Mouse (Mus musculus) forebrain, postnatal 0 days (tissue): Measurements from ENCODE around the gene Slc18b1. TPM values are rescaled to one million over a fixed set of nuclear protein-coding genes. Genes with fewer than 3 reads are reported as not detected.

Experiments
- ATAC-seq: fragments of 200-750 bp; cut with Nextera tagmentation; 2 replicates; pipeline ENCODE4 v1.8.0; 2017; ENCODE audit warnings: mild to moderate bottlenecking, moderate library complexity
- DNase-seq: peaks from one replicate; pipeline ENCODE4 v3.0.0-alpha.2; 2015
- H3K27ac ChIP-seq: fragments of 300-500 bp; sonication (generic); 2 replicates; pipeline ENCODE4 v1.5.1; 2014; ENCODE audit warnings: low read depth, mild to moderate bottlenecking, antibody characterized with exemption, low read length, moderate library complexity, mixed read lengths
- H3K27me3 ChIP-seq: fragments of 300-500 bp; sonication (generic); 2 replicates; pipeline ENCODE4 v1.6.1; 2014; ENCODE audit warnings: mild to moderate bottlenecking, low read length, mixed read lengths; ENCODE audit not compliant: insufficient read depth
- H3K36me3 ChIP-seq: fragments of 300-500 bp; sonication (generic); 2 replicates; pipeline ENCODE4 v1.6.1; 2014; ENCODE audit warnings: mild to moderate bottlenecking, moderate library complexity; ENCODE audit not compliant: insufficient read depth
- H3K4me1 ChIP-seq: fragments of 300-500 bp; sonication (generic); 2 replicates; pipeline ENCODE4 v1.6.1; 2014; ENCODE audit warnings: antibody characterized with exemption; ENCODE audit not compliant: insufficient read depth
- H3K4me2 ChIP-seq: fragments of 300-500 bp; sonication (generic); 2 replicates; pipeline ENCODE4 v1.6.1; 2014; ENCODE audit warnings: low read depth, mild to moderate bottlenecking, moderate library complexity
- H3K4me3 ChIP-seq: fragments of 300-500 bp; sonication (generic); 2 replicates; pipeline ENCODE4 v1.5.1; 2014; ENCODE audit warnings: low read depth, low read length, mixed read lengths
- H3K9ac ChIP-seq: fragments of 300-500 bp; sonication (generic); 2 replicates; pipeline ENCODE4 v1.6.1; 2014; ENCODE audit warnings: mild to moderate bottlenecking
- H3K9me3 ChIP-seq: fragments of 300-500 bp; sonication (generic); 2 replicates; pipeline ENCODE4 v1.6.1; 2016; ENCODE audit warnings: low read length
- CTCF ChIP-seq: sonication (generic); IDR thresholded peaks from 2 replicates; pipeline ENCODE4 v1.5.1; 2016; ENCODE audit warnings: antibody characterized with exemption, control low read depth, low read depth
- WGBS: fragments of 180-500 bp; shearing (Covaris S2); extraction: QIAGEN DNeasy Blood & Tissue Kit; methylation state at CpG from one replicate; pipeline ENCODE4 v1.1.7; 2014; 5-methylcytosine and 5-hydroxymethylcytosine counted together
- polyA plus RNA-seq: library from polyadenylated mRNA; unstranded; fragments of >200 nt; fragmentation: Nextera tagmentation; extraction: Ambion mirVana; gene quantifications from 2 replicates; pipeline ENCODE4 v1.2.1, GENCODE M21; 2015
- total RNA-seq: library from RNA; depleted of rRNA; stranded (reverse); fragments of >200 nt; gene quantifications from 2 replicates; pipeline ENCODE4 v1.2.3, GENCODE M21; 2014

Gene Slc18b1
- total and polyA plus RNA-seq, 2 experiments from 2014 or later = 15.0 to 18.2 TPM

DNA sequence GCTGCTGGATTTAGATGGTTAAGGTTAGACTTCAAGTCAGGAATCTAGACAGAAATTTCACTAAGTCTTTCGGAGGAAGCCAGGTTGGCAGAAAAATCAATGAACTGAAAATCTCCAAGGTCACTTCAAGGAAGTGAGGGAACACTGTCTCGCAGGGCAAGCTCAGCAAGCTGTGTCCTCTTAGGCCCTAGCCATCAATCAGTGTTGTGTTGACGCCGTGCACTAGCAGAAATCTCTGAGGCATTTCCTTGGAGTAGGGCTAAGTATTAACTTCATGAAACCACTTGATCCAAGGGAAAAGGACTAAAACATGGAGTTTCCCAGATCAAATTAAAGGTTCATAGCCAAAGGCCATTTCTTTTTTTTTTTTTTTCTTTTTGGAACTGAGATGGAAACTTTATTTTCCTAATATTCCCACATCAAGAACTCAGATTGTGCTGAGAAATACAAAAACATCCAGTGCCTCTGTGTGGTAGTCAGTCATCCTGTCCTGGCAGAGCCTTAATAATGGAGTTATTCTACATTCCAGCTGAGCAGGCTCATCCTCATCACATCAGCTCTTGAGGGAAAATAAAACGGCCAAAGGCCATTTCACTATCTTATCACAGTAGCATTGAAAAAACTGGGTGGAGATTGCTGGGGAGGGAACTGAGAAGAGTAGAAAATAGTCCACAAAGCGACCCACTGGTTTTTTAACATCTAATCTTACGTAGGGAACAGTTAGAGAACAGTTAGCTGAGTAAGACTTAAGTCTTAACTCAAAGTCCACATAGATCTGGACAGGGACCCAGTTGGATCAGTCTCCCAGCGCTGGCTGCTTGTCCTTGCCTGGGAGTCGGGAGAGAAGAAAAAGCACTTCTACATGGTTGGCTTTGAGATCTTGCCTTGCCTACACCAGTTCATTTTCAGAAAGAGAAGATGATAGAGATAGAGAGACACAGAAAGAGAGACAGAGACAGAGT lies 39.5 kb downstream of the Slc18b1 start:
- DNase-seq (no peak), ATAC-seq (no peak)
- H3K9me3 ChIP-seq = no peaks in the 10 kb centered on the region
- H3K4me1 ChIP-seq = no peaks in the 10 kb centered on the region
- H3K4me2 ChIP-seq = no peak overlapping the region
- H3K27me3 ChIP-seq = no peaks in the 10 kb centered on the region
- H3K4me3 ChIP-seq = no peak overlapping the region
- no peaks in the 10 kb centered on the region for H3K36me3 ChIP-seq
- WGBS = 88% methylated on average over 9 of the region's 9 CpGs
- TF ChIP-seq CTCF = no peak
- H3K9ac ChIP-seq = no peak overlapping the region
- H3K27ac ChIP-seq = no peak overlapping the region

DNA sequence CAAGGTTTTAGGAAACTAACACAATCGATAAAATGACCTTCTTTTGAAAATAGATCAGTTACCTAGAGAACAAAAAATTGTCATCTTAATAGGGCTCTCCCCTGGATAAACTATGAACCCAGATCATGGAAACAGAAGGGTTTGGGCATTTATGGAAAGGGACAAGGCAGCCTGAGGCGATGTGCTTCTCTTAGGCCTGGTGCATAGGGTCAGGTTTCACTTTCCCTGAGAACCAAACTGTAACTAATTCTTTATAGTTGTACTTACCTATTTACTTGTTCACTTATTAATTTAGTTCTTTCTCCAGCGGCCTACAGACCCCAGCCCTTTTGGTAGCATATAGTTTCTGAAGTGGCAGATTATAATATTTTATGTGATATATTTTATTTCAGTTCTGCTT lies 40.3 kb downstream of the Slc18b1 start:
- Histone ChIP-seq H3K27me3 (no peaks in the 10 kb centered on the region), H3K9me3 (no peaks in the 10 kb centered on the region), H3K4me1 (no peaks in the 10 kb centered on the region), H3K27ac (no peak overlapping the region), H3K4me3 (no peak overlapping the region), H3K4me2 (no peak overlapping the region), H3K9ac (no peak overlapping the region), H3K36me3 (no peaks in the 10 kb centered on the region)
- no peak for TF ChIP-seq CTCF
- ATAC-seq (no peak), DNase-seq (no peak)
- WGBS = 83% methylated on average over 3 of the region's 3 CpGs

DNA sequence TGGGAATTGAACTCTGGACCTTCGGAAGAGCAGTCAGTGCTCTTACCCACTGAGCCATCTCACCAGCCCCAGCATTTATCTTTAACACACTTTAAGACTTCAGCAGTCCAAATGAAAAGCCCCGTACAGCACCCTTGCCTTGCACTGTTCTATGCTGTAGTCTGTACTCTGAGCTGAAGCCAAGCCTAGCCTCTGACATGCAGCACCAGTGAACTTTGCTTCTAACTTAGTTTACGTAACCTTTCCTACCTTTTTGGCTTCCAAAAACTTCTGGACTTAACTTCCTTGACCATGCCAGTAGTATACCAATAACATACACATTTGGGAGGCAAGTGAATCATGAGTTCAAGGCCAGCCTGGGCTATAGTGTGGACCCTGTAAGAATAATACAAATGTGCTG lies 42.1 kb downstream of the Slc18b1 start:
- 94% methylated on average over 3 of the region's 3 CpGs for WGBS
- Histone ChIP-seq H3K4me3 (no peak overlapping the region), H3K27ac (no peak overlapping the region), H3K4me1 (no peaks in the 10 kb centered on the region), H3K4me2 (no peak overlapping the region), H3K9me3 (no peaks in the 10 kb centered on the region), H3K36me3 (no peaks in the 10 kb centered on the region), H3K27me3 (no peaks in the 10 kb centered on the region), H3K9ac (no peak overlapping the region)
- no peak for ATAC-seq
- no peak for TF ChIP-seq CTCF
- no peak for DNase-seq

DNA sequence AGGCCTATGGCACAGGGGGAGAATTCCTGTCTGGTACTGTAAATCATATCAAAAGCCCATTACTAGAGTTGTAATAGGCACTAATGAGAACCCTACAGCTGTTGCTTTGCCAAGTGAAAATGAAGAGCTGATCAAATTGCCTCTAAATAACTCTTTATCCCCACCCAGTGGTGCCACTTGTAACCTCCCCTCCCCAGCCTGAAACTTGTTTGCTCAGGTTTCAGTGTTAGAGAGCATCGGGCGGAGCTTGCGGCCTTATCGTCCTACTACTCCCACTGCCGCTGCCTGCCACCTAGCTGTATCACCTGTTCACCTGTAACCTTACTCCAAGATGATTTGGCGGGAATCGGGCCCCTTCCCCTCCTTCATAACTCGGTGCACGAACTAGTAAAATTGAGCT lies 42.6 kb downstream of the Slc18b1 start:
- Histone ChIP-seq H3K27me3 (no peaks in the 10 kb centered on the region), H3K9ac (no peak overlapping the region), H3K4me1 (no peaks in the 10 kb centered on the region), H3K27ac (no peak overlapping the region), H3K4me2 (no peak overlapping the region), H3K9me3 (no peaks in the 10 kb centered on the region), H3K4me3 (no peak overlapping the region), H3K36me3 (no peaks in the 10 kb centered on the region)
- ATAC-seq (no peak), DNase-seq (no peak)
- 53% methylated on average over 9 of the region's 9 CpGs for WGBS
- TF ChIP-seq CTCF = no peak

DNA sequence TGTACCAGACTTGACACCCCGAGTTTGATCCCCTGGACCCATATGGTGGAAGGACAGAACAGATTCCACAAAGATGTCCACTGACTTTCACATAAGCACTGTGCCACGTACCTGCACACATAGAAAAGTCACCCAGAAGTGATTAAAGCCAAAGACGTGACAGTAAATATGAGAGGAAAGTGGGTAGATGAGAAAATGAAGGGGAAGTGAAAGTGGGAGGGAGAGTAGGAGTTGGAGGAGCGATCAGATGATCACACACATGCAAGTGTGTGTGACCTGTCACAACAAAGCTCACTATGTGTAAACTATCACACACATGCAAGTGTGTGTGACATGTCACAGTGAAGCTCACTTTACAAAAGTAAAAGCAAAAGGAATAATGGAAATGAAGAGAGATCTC lies 43.7 kb downstream of the Slc18b1 start:
- H3K4me2 ChIP-seq = no peak overlapping the region

DNA sequence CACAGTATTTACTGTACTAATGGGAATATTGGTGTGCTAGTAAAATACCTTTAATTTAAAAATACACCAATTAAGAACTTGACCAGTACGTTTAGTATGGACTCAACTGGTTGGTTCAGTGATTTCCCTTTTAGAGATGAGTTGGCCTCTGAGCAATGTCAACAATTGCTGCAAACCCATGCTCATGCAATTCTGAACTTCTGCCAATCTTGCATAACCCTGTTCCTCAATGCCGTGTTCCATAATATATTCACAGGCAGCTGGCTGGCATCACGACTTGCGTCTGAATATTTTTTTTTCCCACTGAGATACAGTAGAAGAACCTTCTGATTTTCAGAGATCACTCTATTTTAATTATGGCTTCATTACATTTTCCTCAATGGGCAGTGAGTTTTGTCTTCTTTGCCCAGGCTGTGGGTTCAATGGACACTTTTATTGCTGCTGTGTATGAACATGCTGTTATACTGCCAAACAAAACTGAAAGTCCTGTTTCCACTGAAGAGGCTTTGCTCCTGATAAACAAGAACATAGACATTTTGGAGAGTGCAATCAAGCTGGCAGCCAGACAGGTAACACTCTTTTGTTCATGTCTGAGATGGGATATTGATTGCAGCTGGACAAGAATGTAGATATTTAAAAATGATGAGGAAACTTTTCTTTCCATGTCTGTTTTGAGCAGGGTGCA lies 54.6 kb downstream of the Slc18b1 start, which contains the start of gene Vnn3:
Gene Vnn3, plus strand, starts transcription at position 235 of the 685 bp plus-strand sequence.
- Histone ChIP-seq H3K36me3 (no peaks in the 10 kb centered on the region), H3K4me1 (no peaks in the 10 kb centered on the region)
- 60% methylated on average over 4 of the region's 4 CpGs for WGBS

More for the DNA sequence above, 43.7 kb downstream of the Slc18b1 start:
- DNase-seq = no peak
- no peak overlapping the region for H3K27ac ChIP-seq
- no peaks in the 10 kb centered on the region for H3K4me1 ChIP-seq
- TF ChIP-seq CTCF = no peak
- H3K36me3 ChIP-seq = no peaks in the 10 kb centered on the region
- no peak overlapping the region for H3K9ac ChIP-seq
- ATAC-seq = no peak
- 82% methylated on average over 4 of the region's 4 CpGs for WGBS
- H3K27me3 ChIP-seq = no peaks in the 10 kb centered on the region
- no peak overlapping the region for H3K4me3 ChIP-seq
- no peaks in the 10 kb centered on the region for H3K9me3 ChIP-seq

DNA sequence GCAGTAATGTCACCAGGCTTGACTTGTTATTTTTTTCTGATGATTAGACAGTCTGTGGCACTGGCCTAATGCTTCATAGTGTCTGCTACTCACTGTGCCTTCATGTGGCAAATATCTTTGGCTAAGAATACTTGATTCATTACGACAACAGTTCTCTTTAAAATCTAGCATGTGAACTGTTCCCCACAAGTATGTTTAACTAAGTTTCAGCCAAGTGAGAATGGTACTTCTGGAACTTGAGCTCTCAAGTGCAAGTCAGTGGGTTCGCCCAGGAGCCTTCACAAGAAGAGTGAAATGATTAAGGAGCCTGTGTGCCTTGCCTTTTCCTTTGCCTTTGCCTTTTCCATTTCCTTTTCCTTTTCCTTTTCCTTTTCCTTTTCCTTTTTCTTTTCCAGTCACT lies 55.3 kb downstream of the Slc18b1 start:
- no peak for TF ChIP-seq CTCF
- no peaks in the 10 kb centered on the region for H3K9me3 ChIP-seq
- no peaks in the 10 kb centered on the region for H3K4me1 ChIP-seq
- H3K27me3 ChIP-seq = no peaks in the 10 kb centered on the region
- 86% methylated on average over 2 of the region's 2 CpGs for WGBS
- no peak overlapping the region for H3K27ac ChIP-seq
- no peaks in the 10 kb centered on the region for H3K36me3 ChIP-seq
- H3K9ac ChIP-seq = no peak overlapping the region
- DNase-seq (no peak), ATAC-seq (no peak)
- no peak overlapping the region for H3K4me2 ChIP-seq
- no peak overlapping the region for H3K4me3 ChIP-seq

More for the DNA sequence above, 54.6 kb downstream of the Slc18b1 start, which contains the start of gene Vnn3:
- ATAC-seq = no peak
- no peak within 1 kb of the TSS for H3K4me2 ChIP-seq
- no peaks in the 10 kb centered on the region for H3K9me3 ChIP-seq
- no peak within 1 kb of the TSS for H3K4me3 ChIP-seq
- no peaks in the 10 kb centered on the region for H3K27me3 ChIP-seq
- no peak for DNase-seq
- H3K9ac ChIP-seq = no peak within 1 kb of the TSS
- no peak for TF ChIP-seq CTCF
- H3K27ac ChIP-seq = no peak within 1 kb of the TSS
